In the genomic region with DNA sequence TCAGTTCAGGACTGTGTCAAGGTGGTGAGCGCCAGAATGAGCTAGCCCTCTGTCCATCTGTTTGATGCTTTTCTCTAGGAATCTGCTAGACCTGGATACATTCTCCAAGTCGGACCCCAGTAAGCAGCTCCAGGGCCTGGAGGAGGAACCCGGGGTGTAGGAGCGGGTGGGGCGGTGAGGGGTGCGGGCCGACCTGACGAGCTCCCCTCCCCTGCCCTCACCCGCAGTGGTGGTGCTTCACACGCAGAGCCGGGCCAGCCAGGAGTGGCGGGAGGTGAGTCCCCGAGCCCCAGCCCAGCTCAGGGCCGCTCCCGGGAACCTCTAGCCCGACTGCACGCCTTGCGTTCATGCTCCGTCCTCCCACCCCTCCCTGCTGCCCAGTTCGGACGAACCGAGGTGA, we compare ENCODE assay signal across 8 mouse cellular contexts. TPM values are rescaled to one million over a fixed set of nuclear protein-coding genes. Genes with fewer than 3 reads are reported as not detected.
A peak's percentile ranks its signal among the peaks of the same experiment; 100 is the strongest.
DNase-seq lines count a peak whose midpoint lies in the region; ATAC-seq and TF ChIP-seq lines count a peak whose summit lies in the region.
"Had no signal": no experiment of that assay in that cellular context is flagged by ENCODE, and none has a peak within 500 bp of the region (broad histone marks: within the 10 kb centered on the region; RNA-seq: fewer than 3 reads in every experiment).

No protein-coding gene starts in this region.

- no peak for TF ChIP-seq CTCF in lung, postnatal 0 days (IDR thresholded peaks at IDR 0.05)
- no peak for TF ChIP-seq CTCF in stomach, postnatal 0 days (IDR thresholded peaks at IDR 0.05; ENCODE audit: low read depth)

- TF ChIP-seq EP300 in lung, postnatal 0 days (IDR thresholded peaks at IDR 0.05) = no peak
- TF ChIP-seq EP300 in stomach, postnatal 0 days (optimal IDR thresholded peaks at IDR 0.05) = no peak

- H3K36me3 ChIP-seq in lung, postnatal 0 days (ENCODE audit: insufficient read depth, low read length) = peaks cover 2% of the 10 kb centered on the region; the same call in 1 of the 2 replicates
- H3K36me3 ChIP-seq in embryonic facial prominence, embryonic 14.5 days (ENCODE audit: control insufficient read depth, insufficient read depth, low read length) = peaks cover 11% of the 10 kb centered on the region; the same call in 1 of the 2 replicates
- H3K36me3 ChIP-seq in limb, embryonic 11.5 days (ENCODE audit: control insufficient read depth, insufficient read depth, low read length) = peaks cover 3% of the 10 kb centered on the region; the same call in 1 of the 2 replicates
- peaks cover 3% of the 10 kb centered on the region; the same call in 1 of the 2 replicates for H3K36me3 ChIP-seq in stomach, postnatal 0 days (ENCODE audit: control insufficient read depth, insufficient read depth, low read length)

- H3K4me1 ChIP-seq in lung, postnatal 0 days (ENCODE audit: insufficient read depth, low read depth, low read length) = no peaks in the 10 kb centered on the region
- peaks cover 4% of the 10 kb centered on the region for H3K4me1 ChIP-seq in embryonic facial prominence, embryonic 14.5 days (ENCODE audit: control insufficient read depth, insufficient read depth, low read length)
- H3K4me1 ChIP-seq in limb, embryonic 11.5 days (ENCODE audit: control insufficient read depth, insufficient read depth, low read length) = peaks cover 3% of the 10 kb centered on the region; the same call in 1 of the 2 replicates
- no peaks in the 10 kb centered on the region for H3K4me1 ChIP-seq in stomach, postnatal 0 days (replicated peaks; ENCODE audit: control insufficient read depth, insufficient read depth)

- under 1% methylated on average over 21 of the region's 22 CpGs for WGBS in lung, postnatal 0 days
- 2% methylated on average over 10 of the region's 22 CpGs for WGBS in embryonic facial prominence, embryonic 14.5 days
- WGBS in limb, embryonic 11.5 days = under 1% methylated on average over 22 of the region's 22 CpGs
- WGBS in stomach, postnatal 0 days = 1% methylated on average over 21 of the region's 22 CpGs

- no peak overlapping the region for H3K4me3 ChIP-seq in lung, postnatal 0 days (ENCODE audit: low read depth, low read length)
- no peak overlapping the region for H3K4me3 ChIP-seq in embryonic facial prominence, embryonic 14.5 days (ENCODE audit: low read depth, low read length)
- no peak overlapping the region for H3K4me3 ChIP-seq in limb, embryonic 11.5 days (ENCODE audit: low read depth, low read length)
- H3K4me3 ChIP-seq in stomach, postnatal 0 days (ENCODE audit: low read depth, low read length) = peak overlapping the region; percentile 12; the same call in 1 of the 2 replicates
- H3K4me3 ChIP-seq: myocyte had no signal

- no peak overlapping the region for H3K9ac ChIP-seq in lung, postnatal 0 days (replicated peaks; ENCODE audit: low read depth)
- H3K9ac ChIP-seq in embryonic facial prominence, embryonic 14.5 days (ENCODE audit: low read depth, low read length) = no peak overlapping the region
- H3K9ac ChIP-seq in limb, embryonic 11.5 days (ENCODE audit: low read length) = no peak overlapping the region
- H3K9ac ChIP-seq in stomach, postnatal 0 days (ENCODE audit: low read length) = no peak overlapping the region

- no peak for DNase-seq in lung, postnatal 0 days (ENCODE audit: low spot score)
- no peak for DNase-seq in lung, postnatal 14 days
- DNase-seq in embryonic facial prominence, embryonic 14.5 days (ENCODE audit: low spot score) = no peak
- peak; percentile 23 for DNase-seq in limb, embryonic 11.5 days (ENCODE audit: low spot score)
- peak; percentile 24 for DNase-seq in stomach, postnatal 0 days (ENCODE audit: low spot score)
- no peak for DNase-seq in gastrocnemius, postnatal 14 days
- no peak for DNase-seq in heart, adult 11 months

- intact Hi-C loops in gastrocnemius, postnatal 14 days (cut with DNase I; ENCODE audit: low total_unique reads) = loop anchor here (10.0 kb wide), 1 partner anchor 88 kb away; a partner anchor contains a TSS

- H3K27ac ChIP-seq in lung, postnatal 0 days (ENCODE audit: low read length) = no peak overlapping the region
- H3K27ac ChIP-seq in embryonic facial prominence, embryonic 14.5 days (replicated peaks; ENCODE audit: low read depth, low read length) = no peak overlapping the region
- H3K27ac ChIP-seq in limb, embryonic 11.5 days (replicated peaks; ENCODE audit: low read depth, low read length) = no peak overlapping the region
- H3K27ac ChIP-seq in stomach, postnatal 0 days (replicated peaks) = no peak overlapping the region

- peak overlapping the region; percentile 23 for H3K4me2 ChIP-seq in lung, postnatal 0 days (replicated peaks; ENCODE audit: low read depth, low read length)
- peak overlapping the region; percentile 18; the same call in 1 of the 2 replicates for H3K4me2 ChIP-seq in embryonic facial prominence, embryonic 14.5 days (ENCODE audit: low read depth, low read length)
- H3K4me2 ChIP-seq in limb, embryonic 11.5 days (ENCODE audit: low read depth, severe bottlenecking) = no peak overlapping the region
- peak overlapping the region; percentile 34 for H3K4me2 ChIP-seq in stomach, postnatal 0 days (replicated peaks; ENCODE audit: low read depth)

- no peaks in the 10 kb centered on the region for H3K9me3 ChIP-seq in lung, postnatal 0 days (ENCODE audit: low read length)
- no peaks in the 10 kb centered on the region for H3K9me3 ChIP-seq in embryonic facial prominence, embryonic 14.5 days (ENCODE audit: control insufficient read depth, low read length)
- H3K9me3 ChIP-seq in limb, embryonic 11.5 days (ENCODE audit: control insufficient read depth, low read length) = no peaks in the 10 kb centered on the region
- no peaks in the 10 kb centered on the region for H3K9me3 ChIP-seq in stomach, postnatal 0 days (ENCODE audit: control insufficient read depth, low read length)

- peak; percentile 39; the same call in 1 of the 2 replicates for ATAC-seq in lung, postnatal 0 days
- ATAC-seq in embryonic facial prominence, embryonic 14.5 days (ENCODE audit: low read depth) = no peak
- no peak for ATAC-seq in limb, embryonic 11.5 days (ENCODE audit: insufficient number of reproducible peaks, low FRiP score, low TSS enrichment, low read depth)
- peak; percentile 30; the same call in 1 of the 2 replicates for ATAC-seq in stomach, postnatal 0 days (ENCODE audit: low FRiP score, low TSS enrichment)

- peaks cover 17% of the 10 kb centered on the region for H3K27me3 ChIP-seq in lung, postnatal 0 days (replicated peaks; ENCODE audit: insufficient read depth, low read length)
- peaks cover 29% of the 10 kb centered on the region for H3K27me3 ChIP-seq in embryonic facial prominence, embryonic 14.5 days (replicated peaks; ENCODE audit: control insufficient read depth, insufficient read depth, low read length)
- H3K27me3 ChIP-seq in limb, embryonic 11.5 days (ENCODE audit: control insufficient read depth, insufficient read depth, low read length) = peaks cover 35% of the 10 kb centered on the region
- peaks cover 8% of the 10 kb centered on the region; the same call in 1 of the 2 replicates for H3K27me3 ChIP-seq in stomach, postnatal 0 days (ENCODE audit: control insufficient read depth, insufficient read depth, low read length)

RNA-seq across cellular contexts. Expression of a gene that starts 0.9 kb away (rescaled TPM):
- polyA plus RNA-seq in lung, postnatal 0 days (2015; fragmentation: Nextera tagmentation; extraction: Ambion mirVana) = not detected in 2 replicates
- 0.13 and 0.29 TPM in 2 replicates for polyA plus RNA-seq in embryonic facial prominence, embryonic 14.5 days (2014; fragmentation: Nextera tagmentation; extraction: Ambion mirVana)
- 0.11 TPM in 1 of 2 replicates, not detected in the other for polyA plus RNA-seq in limb, embryonic 11.5 days (2014; fragmentation: Nextera tagmentation; extraction: Ambion mirVana)
- polyA plus RNA-seq in stomach, postnatal 0 days (2015; fragmentation: Nextera tagmentation; extraction: Ambion mirVana) = 0.11 TPM in 1 of 2 replicates, not detected in the other
- total RNA-seq in gastrocnemius, postnatal 14 days (2021) = under 1 TPM in 1 of 2 experiments, not detected in 1; 0.14 TPM

RNA-seq across cellular contexts. Expression of a gene that starts 24.0 kb away (rescaled TPM):
- polyA plus RNA-seq in lung, postnatal 0 days (2015; fragmentation: Nextera tagmentation; extraction: Ambion mirVana) = 8.2 and 9.2 TPM in 2 replicates
- 20.0 and 21.8 TPM in 2 replicates for polyA plus RNA-seq in embryonic facial prominence, embryonic 14.5 days (2014; fragmentation: Nextera tagmentation; extraction: Ambion mirVana)
- polyA plus RNA-seq in limb, embryonic 11.5 days (2014; fragmentation: Nextera tagmentation; extraction: Ambion mirVana) = 26.4 and 29.2 TPM in 2 replicates
- 6.5 and 6.6 TPM in 2 replicates for polyA plus RNA-seq in stomach, postnatal 0 days (2015; fragmentation: Nextera tagmentation; extraction: Ambion mirVana)
- total RNA-seq in gastrocnemius, postnatal 14 days (2021) = 10 to 100 TPM in 1 of 2 experiments, 1 to 10 TPM in 1; 9.9 to 10.7 TPM

RNA-seq across cellular contexts. Expression of a gene that starts 43.8 kb away (rescaled TPM):
- polyA plus RNA-seq in lung, postnatal 0 days (2015; fragmentation: Nextera tagmentation; extraction: Ambion mirVana) = 11.7 and 12.4 TPM in 2 replicates
- polyA plus RNA-seq in embryonic facial prominence, embryonic 14.5 days (2014; fragmentation: Nextera tagmentation; extraction: Ambion mirVana) = 9.9 and 11.2 TPM in 2 replicates
- 15.1 and 16.2 TPM in 2 replicates for polyA plus RNA-seq in limb, embryonic 11.5 days (2014; fragmentation: Nextera tagmentation; extraction: Ambion mirVana)
- 6.8 and 7.8 TPM in 2 replicates for polyA plus RNA-seq in stomach, postnatal 0 days (2015; fragmentation: Nextera tagmentation; extraction: Ambion mirVana)
- total RNA-seq in gastrocnemius, postnatal 14 days (2021) = 1 to 10 TPM; 5.1 to 6.8 TPM

RNA-seq across cellular contexts. Expression of a gene that starts 45.3 kb away (rescaled TPM):
- 27.4 and 33.6 TPM in 2 replicates for polyA plus RNA-seq in lung, postnatal 0 days (2015; fragmentation: Nextera tagmentation; extraction: Ambion mirVana)
- polyA plus RNA-seq in embryonic facial prominence, embryonic 14.5 days (2014; fragmentation: Nextera tagmentation; extraction: Ambion mirVana) = 31.6 and 33.3 TPM in 2 replicates
- polyA plus RNA-seq in limb, embryonic 11.5 days (2014; fragmentation: Nextera tagmentation; extraction: Ambion mirVana) = 41.8 and 47.2 TPM in 2 replicates
- 20.3 and 20.6 TPM in 2 replicates for polyA plus RNA-seq in stomach, postnatal 0 days (2015; fragmentation: Nextera tagmentation; extraction: Ambion mirVana)
- 10 to 100 TPM; 13.2 to 15.6 TPM for total RNA-seq in gastrocnemius, postnatal 14 days (2021)

Comparison
In these comparisons a context has a peak if more than half of its experiments do, and no peak if none do; other contexts are left out.
1. ATAC-seq: peak in lung, postnatal 0 days (single experiment) and stomach, postnatal 0 days (single experiment); none in embryonic facial prominence, embryonic 14.5 days (single experiment) and limb, embryonic 11.5 days (single experiment).
2. DNase-seq: peak in limb, embryonic 11.5 days (single experiment) and stomach, postnatal 0 days (single experiment); none in lung, postnatal 0 days (single experiment), lung, postnatal 14 days (single experiment), embryonic facial prominence, embryonic 14.5 days (single experiment), gastrocnemius, postnatal 14 days (single experiment) and heart, adult 11 months (single experiment).